Mouse (Mus musculus): ENCODE measurements around the gene Slc30a5.
"Not testable (repeated sequence)": the region's sequence is repeated elsewhere in the genome, so short reads cannot be mapped to it uniquely, and the experiment has no call there.

The Slc30a5 gene

DNA sequence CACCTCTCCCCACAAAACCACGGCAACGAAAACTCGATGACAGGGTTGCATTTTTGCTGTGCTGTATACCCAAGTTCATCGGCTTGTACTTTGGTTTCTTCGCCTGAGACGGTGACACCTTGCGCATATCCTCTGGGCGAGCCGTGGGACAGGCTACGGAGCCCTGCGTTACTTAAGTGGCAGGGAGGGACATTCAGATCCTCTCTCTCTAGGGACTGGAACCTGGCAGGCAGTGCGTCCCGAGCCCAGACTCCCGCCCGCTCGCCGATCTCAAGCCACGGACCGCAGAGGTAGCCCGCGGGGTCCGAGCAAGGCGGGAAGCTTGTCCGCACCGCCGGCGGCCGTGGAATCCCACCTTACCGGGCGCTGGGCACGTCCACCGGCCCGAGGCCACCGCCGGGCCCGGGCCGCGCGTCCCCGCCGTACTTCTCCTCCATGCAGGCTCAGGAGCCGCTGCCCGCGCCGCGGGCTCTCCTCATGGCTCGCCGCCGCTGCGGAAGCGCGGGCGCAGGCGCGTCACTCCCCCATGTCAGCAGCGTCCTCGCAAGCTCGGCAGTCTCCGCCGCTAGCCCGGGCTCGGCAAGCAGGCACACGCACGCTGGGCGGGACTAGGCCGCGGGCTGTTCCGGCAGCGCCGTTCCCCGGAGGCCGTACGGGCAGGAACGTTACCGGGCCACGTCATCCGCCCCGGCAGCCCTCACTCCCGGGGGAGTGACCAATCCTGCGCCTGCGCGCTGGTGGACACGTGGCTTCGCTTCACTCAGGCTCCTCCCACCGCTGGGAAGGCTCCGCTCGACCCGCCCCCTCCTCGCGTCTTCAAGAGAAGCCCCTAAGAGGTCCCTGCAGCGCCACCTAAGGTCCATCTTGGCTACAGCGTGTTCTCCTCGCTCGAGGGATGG lies at the start of gene Slc30a5:
Gene Slc30a5 (minus strand): TSS at position 687 of the 899 bp plus-strand sequence.
- DNase-seq (ENCODE audit: low read depth), result peak; percentile 100

DNA sequence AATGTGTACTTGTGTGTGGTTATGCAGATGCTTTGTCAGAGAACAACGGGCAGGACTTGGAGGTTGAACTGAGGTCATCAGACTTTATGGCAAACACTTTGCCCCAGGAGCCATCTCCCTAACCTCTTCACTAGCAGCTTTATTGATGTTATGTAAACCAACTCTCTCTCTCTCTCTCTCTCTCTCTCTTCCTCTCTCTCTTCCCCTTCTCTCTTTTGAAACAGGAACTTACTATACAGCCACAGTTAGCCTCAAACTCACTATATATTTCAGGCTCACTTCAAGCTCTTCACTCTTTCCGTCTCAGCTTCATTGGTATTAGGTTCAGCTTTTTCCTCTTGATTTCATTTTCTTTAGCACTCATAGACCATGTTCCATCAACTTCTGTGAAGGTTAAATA lies 48.7 kb upstream of the Slc30a5 start:
- no peak for DNase-seq (ENCODE audit: low read depth)

DNA sequence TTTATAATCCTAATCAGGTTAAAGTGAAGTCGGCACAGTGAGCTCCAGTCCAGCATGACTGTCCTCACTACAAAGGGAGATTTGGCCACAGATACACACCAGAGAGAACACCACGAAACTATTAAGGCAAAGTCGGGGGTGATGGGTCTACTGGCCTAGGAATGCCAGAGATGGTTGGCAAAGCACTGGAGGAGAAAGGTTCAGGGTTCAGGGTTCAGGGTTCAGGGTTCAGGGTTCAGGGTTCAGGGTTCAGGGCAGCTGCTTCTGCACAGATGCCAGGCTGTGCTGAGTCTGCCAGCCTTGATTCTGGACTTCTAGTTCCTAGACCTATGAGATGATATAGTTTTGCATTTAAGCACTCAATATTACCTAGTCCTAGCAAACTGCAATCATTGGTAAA lies 46.6 kb upstream of the Slc30a5 start:
- no peak for DNase-seq (ENCODE audit: low read depth)

DNA sequence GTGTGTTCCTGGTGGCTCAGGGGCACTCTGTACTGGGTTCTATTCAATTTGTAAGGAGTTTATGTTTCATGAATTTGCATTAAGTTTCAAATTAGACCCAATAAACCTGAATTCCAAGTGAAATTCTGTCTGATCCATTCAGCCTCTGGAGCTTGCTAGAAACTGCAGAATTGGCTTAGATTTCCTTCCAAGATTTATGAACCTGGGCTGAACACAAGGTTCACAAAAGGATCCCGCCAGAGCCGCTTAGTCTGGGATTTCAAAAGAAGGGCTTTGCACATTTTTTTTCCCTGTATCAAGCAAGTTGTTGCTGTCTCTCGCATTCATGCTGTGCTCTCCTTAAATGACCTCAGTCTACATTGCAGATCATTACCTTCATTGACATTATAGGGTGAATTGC lies 46.1 kb upstream of the Slc30a5 start:
- DNase-seq (ENCODE audit: low read depth), result no peak

DNA sequence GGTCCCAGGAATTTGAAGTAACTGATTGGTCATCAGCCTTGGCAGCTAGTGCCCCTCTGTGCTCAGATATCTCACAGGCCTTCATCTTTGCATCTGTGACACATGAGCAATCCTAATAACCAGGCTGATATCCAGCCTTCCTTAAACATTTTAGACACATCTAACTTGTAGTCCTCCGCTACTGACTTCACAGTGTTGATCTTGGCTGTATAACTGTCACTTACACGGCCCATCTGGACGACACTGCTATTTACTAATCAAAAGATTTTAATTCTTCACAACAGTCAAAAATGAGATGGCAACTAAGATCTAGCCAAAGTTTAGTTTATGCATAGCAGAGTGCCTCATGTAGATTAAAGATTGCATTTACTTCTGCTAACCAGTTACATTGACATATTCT lies 45.0 kb upstream of the Slc30a5 start:
- no peak for DNase-seq (ENCODE audit: low read depth)

DNA sequence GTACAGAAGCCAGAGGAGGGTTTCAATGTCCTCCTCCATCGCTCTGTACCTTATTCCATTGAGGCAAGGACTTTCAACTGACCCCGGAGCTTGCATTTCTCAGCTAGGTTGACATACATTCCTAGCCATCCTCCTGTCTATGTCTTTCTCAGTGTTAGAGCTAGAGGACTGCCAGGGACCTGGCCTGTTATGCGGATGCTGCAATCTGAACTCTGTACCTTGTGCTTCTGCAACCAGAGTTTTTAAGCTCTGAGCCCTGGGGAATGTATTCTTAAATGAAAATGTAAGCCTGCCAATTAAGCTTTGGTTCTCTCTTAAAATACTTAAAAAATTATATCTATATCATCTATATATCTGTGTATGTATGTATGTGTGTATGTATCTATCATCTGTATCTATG lies 44.5 kb upstream of the Slc30a5 start:
- no peak for DNase-seq (ENCODE audit: low read depth)

DNA sequence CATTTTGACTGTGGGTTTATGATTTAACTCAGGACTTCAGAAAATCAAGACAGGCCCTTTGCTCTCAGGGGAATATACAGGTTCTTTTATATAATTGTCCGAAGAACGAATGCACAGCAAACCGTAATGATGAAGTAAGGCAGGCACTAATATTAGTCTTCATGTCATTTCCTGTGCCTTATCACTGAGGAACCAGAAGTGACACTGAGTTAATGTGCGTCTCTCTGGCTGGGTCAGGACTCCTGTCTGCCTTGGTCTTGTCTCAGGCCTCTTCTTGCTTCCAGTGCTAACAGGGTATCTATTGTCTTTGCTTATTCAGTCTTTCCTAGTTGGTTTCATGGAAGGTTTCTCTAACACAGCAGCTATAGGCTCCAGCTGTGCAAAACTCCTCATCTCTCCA lies 41.9 kb upstream of the Slc30a5 start:
- DNase-seq (ENCODE audit: low read depth), result no peak

DNA sequence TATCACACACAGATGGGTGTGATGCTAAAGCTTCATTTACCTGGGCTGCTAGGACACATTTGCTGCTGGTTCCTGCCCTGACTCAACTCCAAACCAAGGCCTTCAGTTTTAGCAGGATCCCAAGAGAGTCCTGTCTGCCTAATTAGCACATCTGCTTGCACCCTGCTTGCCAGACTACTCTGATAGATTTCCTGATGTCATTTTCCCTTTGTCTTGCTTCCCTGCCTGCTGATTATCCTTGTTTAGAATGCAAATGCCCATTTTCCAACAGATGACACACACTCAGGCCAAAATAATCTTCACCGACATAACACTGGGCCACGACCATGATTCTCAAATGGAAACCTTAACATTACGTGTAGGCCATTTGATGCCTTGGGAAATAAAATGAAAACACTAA lies 41.4 kb upstream of the Slc30a5 start:
- DNase-seq (ENCODE audit: low read depth), result no peak

DNA sequence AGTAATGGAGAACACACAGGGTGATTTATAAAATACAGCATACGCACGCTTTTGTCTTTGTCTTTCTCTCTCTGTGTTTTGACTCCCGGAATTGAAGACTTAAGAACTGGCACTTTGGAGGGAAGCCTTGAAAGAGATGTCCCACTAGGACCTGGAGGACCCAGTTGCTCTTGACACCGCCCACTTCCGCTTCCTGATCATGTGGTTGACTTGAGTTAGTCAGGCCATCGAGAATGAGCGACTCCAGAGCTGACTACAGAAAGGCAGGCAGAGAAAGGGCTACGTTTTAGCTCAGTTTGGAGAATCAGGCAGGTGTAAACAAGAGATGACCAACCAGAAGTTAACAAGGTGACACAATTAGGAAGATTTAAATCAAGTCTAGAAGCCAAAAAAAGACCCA lies 40.3 kb upstream of the Slc30a5 start:
- DNase-seq (ENCODE audit: low read depth), result no peak

DNA sequence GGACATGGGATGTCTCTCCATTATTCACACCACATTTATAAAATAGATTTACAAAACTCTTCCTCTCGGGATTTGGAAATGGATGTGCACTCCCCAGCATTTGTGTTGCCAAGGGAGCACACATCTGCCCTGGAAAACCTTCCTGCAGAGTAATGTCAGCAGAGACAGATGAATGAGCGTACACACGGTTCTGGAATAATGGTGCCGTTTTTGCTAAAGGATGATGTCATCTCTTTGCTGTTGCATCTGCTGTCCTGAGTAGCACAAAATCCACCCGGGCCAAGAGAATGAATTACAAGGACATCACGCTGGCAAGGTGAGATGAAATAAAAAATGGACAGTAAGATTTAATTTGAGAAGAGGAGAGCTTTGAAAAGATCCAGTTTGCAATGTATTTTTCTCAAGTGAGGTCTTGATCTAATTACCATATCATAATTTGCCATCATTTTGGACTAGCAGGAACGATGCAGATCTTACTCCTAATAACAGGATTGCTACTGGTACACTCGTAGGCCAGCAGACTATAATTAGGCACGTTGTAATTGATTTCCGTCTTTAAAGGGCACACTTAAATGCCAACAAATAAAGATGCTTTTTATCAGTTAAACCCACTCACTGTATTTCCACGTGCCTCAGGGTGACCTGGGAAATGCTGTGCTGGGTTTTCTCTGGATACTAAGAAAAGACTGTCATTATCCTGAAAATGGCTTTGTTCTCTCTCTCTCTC lies 38.4 kb upstream of the Slc30a5 start:
- DNase-seq (ENCODE audit: low read depth), result no peak

DNA sequence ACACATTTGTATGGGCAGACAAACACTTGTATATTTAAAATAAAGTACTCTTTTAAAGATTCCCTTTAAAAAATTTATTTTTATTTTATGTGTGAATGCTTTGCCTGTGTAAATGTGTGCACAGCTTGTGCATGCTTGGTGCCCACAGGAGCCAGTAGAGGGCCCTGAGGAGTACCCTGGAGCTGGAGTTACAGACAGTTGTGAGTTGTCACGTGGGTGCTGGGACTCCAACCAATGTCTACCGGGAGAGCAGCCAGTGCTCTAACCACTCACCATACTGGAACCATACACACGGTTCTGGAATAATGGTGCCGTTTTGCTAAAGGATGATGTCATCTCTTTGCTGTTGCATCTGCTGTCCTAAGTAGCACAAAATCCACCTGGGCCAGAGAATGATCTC lies 36.6 kb upstream of the Slc30a5 start:
- no peak for DNase-seq (ENCODE audit: low read depth)

DNA sequence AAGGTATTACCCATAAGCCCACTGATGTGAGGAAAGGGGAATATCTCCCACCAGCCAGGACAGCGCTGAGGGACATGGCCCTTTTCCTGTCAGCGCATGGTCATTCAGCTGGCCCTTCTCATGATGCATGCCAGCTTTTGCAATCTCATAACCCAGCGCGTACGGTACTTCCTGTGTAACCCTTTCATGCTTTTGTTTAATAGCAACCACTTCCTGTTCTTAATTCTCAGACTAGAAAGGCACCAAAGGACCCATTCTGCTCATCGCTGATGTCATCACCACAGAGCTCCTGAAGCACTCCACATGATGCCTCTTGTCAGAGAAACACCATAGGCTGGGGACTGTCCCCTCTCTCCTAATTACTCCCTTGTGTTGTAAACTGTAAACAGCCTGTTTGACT lies 33.1 kb upstream of the Slc30a5 start:
- peak; percentile 36 for DNase-seq (ENCODE audit: low read depth)

DNA sequence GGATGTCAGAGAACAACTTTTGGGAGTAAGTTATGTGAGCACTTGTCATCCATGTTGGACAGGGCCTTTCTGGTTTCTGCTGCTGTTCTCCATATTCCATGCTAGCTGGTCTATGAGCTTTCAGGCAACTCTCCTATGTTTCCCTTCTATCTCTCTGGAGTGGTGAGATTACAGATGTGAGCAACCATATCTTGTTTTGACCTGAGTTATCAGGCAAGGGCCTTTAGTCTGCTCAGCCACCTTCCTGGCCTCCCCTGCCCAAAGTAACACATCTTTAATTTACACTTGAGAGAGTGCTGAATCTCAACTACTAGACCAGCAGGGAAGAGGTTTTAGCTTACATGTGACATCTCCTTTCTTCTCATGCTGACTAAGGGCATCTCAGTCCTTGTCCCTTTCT lies 32.5 kb upstream of the Slc30a5 start:
- DNase-seq (ENCODE audit: low read depth), result no peak

DNA sequence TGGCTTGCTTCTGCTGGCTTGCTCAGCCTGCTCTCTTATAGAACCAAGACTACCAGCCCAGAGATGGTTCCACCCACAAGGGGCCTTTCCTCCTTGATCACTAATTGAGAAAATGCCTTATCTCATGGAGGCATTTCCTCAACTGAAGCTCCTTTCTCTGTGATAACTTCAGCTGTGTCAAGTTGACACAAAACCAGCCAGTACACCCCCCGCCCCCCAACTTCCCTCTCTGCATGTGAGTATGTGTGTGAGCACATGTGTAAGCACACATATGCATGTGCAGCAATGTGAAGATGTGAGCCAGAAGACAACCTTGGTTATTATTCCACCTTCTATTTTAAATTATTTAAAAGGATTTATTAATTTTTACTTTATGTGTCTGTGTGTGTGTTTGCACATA lies 30.7 kb upstream of the Slc30a5 start:
- DNase-seq (ENCODE audit: low read depth), result not testable (repeated sequence)

DNA sequence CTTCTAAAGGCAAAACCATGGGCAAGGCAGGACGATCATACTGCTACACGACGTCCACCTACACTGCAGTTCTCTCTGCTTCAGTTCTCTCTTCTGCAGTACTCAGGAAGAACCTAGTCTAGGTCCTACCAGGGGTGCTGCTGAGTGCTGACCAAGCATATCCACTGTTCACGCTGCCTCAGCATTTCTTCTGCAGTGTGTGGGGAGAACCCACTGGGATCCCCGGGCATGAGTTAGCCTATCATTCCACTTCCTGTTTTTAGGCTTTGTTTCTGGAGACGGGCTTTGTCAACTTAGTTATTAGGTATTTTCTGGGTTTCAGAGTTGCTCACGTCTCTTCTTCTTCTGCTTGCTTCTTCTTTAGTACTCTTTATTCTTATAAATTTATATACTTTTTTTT lies 25.9 kb upstream of the Slc30a5 start:
- DNase-seq (ENCODE audit: low read depth), result no peak

DNA sequence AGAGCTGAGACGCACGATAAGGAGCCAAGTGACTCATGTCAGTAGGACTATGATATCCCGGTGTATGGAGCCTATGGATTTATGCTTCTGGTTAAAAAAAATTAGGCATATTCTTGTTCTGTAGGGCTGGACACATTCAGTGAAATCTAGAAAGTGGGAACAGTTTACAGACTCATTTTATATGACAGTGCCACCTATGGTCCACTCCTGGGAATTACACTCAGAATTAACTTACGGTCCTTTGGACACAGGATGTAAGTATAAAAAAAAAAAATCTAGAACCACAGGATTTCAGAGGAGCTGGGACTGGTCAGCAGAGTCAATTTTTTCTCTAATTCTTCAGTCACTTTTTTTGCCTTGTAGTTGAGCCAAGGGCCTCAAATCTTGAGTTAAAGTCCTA lies 20.9 kb upstream of the Slc30a5 start:
- peak; percentile 63 for DNase-seq (ENCODE audit: low read depth)

DNA sequence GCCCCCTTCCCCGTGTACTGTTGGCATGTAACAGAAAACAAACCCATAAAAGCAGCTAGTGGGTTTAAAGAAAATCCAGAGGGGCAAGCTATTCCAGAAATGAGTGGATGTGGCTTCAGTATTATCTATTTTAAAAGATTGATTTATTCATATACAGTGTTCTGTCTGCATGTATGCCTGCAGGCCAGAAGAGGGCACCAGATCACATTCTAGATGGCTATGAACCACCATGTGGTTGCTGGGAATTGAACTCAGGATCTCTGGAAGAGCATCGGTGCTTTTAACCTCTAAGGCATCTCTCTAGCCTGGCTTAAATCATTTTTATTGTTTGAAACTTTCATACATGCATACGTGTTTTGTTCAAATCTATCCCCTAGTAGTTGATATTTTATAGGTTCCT lies 19.9 kb upstream of the Slc30a5 start:
- no peak for DNase-seq (ENCODE audit: low read depth)

DNA sequence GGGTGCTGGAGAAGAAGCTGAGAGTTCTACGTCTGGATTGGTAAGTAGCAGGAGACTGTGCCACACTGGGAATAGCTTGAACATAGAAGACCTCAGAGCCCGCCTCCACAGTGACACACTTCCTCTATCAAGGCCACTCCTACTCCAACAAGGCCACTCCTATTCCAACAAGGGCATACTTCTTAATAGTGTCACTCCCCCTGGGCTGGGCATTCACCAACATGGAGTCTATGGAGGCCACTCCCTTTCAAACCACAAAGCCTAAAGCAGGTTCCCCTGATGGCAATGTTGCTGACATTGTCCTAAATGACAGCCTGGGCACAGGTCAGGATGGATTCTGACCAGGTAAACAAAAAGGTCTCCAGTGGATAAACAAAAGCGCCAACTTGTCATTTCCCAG lies 15.9 kb upstream of the Slc30a5 start:
- no peak for DNase-seq (ENCODE audit: low read depth)

DNA sequence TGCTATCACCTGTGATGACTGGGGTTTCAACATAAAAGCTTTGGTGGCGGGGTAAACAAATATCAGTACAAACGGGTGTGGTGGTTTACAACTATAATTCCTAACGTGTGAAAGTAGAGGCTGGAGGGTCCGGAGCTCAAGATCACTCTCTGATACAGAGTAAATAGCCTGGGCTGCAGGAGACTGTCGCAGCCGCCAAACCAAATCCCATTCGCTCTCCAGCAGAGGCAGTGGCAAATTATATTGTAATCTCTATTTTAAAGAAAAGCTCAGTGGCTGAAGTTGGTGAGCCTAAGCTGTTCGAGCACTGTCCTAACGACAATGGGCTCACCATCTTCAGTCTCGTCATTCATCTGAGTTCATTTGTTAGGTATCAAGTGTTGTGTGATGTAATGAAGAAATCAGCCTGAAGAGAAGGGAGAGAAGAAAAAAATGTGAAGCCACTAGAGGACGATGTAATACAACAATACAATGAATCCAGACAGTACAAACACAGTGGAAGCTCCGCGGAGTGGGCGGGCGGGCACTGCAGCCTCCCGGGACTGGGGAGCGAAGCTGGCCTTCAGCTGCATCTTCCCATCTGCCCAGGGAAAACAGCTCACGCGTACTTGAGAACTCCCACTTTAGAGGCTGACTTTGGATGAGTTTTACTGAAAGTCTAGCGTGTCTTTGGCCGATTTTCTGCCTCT lies 13.8 kb upstream of the Slc30a5 start:
- DNase-seq (ENCODE audit: low read depth), result no peak

DNA sequence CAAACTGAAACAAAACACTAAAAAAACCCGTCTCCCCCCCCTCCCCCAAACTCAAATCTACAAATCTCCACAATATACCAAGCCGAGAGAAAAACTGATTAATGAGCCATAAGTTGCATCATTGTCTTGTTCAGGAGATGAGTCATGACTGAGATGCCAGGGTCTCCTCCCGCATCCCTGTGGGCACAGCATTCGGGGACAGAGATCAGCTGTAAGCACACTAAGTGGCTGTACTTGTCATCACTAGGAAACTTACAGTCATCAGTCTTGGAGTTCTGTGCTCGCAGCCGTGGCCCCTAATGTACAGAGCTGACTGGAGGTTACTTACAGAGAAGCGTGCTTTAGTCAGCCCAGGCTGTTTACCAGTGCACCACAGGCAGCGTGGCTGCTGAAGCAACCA lies 13.0 kb upstream of the Slc30a5 start:
- DNase-seq (ENCODE audit: low read depth), result no peak

DNA sequence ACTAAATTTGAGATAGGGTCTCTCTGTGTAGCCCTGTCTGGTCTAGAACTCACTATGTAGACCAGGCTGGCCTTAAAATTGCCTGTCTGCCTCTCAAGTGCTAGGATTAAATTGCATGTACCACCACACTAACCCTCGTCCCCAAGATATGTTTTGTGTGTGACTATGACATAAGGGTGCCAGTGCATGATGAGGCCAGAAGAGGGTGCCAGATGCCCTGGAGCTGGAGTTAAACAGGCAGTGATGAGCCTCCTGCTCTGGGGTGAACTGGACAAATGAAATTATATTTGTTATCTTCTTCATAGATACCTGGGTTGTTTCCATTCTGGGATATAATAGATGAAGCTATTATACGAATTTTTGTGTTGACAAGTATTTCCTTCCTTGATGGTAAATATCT lies 10.7 kb upstream of the Slc30a5 start:
- no peak for DNase-seq (ENCODE audit: low read depth)

DNA sequence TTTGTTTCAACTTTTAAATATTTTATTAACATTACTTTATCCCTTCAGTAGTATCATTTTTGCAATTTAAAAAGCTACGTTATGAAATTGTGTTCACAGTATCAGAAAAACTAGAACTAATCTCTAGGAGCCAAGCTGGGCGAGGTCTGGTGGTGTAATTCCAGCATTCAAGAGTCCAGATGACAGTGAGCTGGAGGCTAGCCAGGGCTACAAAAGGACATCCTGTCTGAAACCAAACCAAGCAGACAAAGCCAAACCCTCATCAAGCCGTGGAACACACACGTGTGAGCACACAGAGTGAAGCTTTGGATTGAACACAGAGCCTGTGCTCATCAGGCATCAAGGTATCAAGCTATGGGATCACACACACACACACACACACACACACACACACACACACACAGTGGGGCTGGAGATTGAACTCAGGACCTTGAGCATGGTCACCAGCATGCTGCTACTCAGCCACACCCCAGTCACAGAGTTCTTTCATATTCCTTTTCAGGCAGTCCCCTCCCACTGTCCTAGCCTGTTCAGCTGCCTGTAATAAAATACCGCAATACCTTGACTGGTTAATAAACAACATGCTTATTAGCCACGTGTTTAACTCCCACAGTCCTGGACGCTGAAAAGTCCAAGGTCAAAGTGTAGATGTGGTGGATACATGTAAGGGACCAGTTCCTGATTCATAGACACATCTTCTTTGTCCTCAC lies 9.9 kb upstream of the Slc30a5 start:
- no peak for DNase-seq (ENCODE audit: low read depth)
